8 mouse cellular contexts compared by ENCODE assay signal in genomic region chr11:49986277-49987036, GRCm38 (mm10). TPM values are rescaled to one million over a fixed set of nuclear protein-coding genes. Genes with fewer than 3 reads are reported as not detected.
A peak's percentile ranks its signal among the peaks of the same experiment; 100 is the strongest.
DNase-seq lines count a peak whose midpoint lies in the region; ATAC-seq lines count a peak whose summit lies in the region.

No protein-coding gene starts in this region.

- 16% methylated on average over 10 of the region's 10 CpGs for WGBS in forebrain, embryonic 14.5 days
- WGBS in hindbrain, embryonic 16.5 days, result 25% methylated on average over 10 of the region's 10 CpGs
- 24% methylated on average over 10 of the region's 10 CpGs for WGBS in midbrain, embryonic 10.5 days

- H3K27ac ChIP-seq in forebrain, embryonic 14.5 days (ENCODE audit: low read depth, low read length), result no peak overlapping the region
- no peak overlapping the region for H3K27ac ChIP-seq in hindbrain, embryonic 16.5 days (ENCODE audit: low read depth, low read length)
- H3K27ac ChIP-seq in midbrain, embryonic 10.5 days (replicated peaks), result no peak overlapping the region

- H3K4me1 ChIP-seq in forebrain, embryonic 14.5 days (ENCODE audit: control insufficient read depth, insufficient read depth, low read length), result no peaks in the 10 kb centered on the region
- no peaks in the 10 kb centered on the region for H3K4me1 ChIP-seq in hindbrain, embryonic 16.5 days (ENCODE audit: control insufficient read depth, insufficient read depth, low read depth, low read length)
- H3K4me1 ChIP-seq in midbrain, embryonic 10.5 days, result peaks cover 3% of the 10 kb centered on the region; the same call in 1 of the 2 replicates

- intact Hi-C loops in left cerebral cortex, postnatal 10 days (cut with DNase I), result loop anchor here (1.0 kb wide), 1 partner anchor 145 kb away; the partner anchor contains the start of gene Tbc1d9b

- ATAC-seq in forebrain, embryonic 14.5 days, result peak; percentile 79; the same call in 1 of the 2 replicates
- peak; percentile 72 for ATAC-seq in hindbrain, embryonic 16.5 days

- no peaks in the 10 kb centered on the region for H3K36me3 ChIP-seq in forebrain, embryonic 14.5 days (ENCODE audit: control insufficient read depth, insufficient read depth, low read length)
- H3K36me3 ChIP-seq in hindbrain, embryonic 16.5 days (ENCODE audit: control insufficient read depth, insufficient read depth, low read length), result no peaks in the 10 kb centered on the region
- no peaks in the 10 kb centered on the region for H3K36me3 ChIP-seq in midbrain, embryonic 10.5 days

- H3K9ac ChIP-seq in forebrain, embryonic 14.5 days (ENCODE audit: low read length), result no peak overlapping the region
- no peak overlapping the region for H3K9ac ChIP-seq in hindbrain, embryonic 16.5 days (ENCODE audit: low read depth, low read length)

- H3K27me3 ChIP-seq in forebrain, embryonic 14.5 days (replicated peaks; ENCODE audit: control insufficient read depth, insufficient read depth, low read length), result no peaks in the 10 kb centered on the region
- no peaks in the 10 kb centered on the region for H3K27me3 ChIP-seq in hindbrain, embryonic 16.5 days (replicated peaks; ENCODE audit: control insufficient read depth, insufficient read depth, low read length)
- no peaks in the 10 kb centered on the region for H3K27me3 ChIP-seq in midbrain, embryonic 10.5 days (ENCODE audit: low read depth, poor library complexity, severe bottlenecking)

- no peak overlapping the region for H3K4me3 ChIP-seq in forebrain, embryonic 14.5 days (ENCODE audit: low read depth, low read length)
- no peak overlapping the region for H3K4me3 ChIP-seq in hindbrain, embryonic 16.5 days (ENCODE audit: low read length)
- no peak overlapping the region for H3K4me3 ChIP-seq in midbrain, embryonic 10.5 days

- peak; percentile 32 for DNase-seq in gastrocnemius, adult 18-20 months (ENCODE audit: low spot score)
- DNase-seq in gastrocnemius, postnatal 25 days, result no peak
- DNase-seq in c-Kit-positive CD71-positive TER-119-negative erythroid progenitor cells, embryonic 14.5 days (ENCODE audit: low read depth), result peak; percentile 59
- DNase-seq in forebrain, embryonic 14.5 days (ENCODE audit: low spot score), result peak; percentile 74
- peak; percentile 26 to 81 for DNase-seq in left cerebral cortex, postnatal 10 days (ENCODE audit: extremely low spot score in 1 of 2, low spot score in 2 of 2)
- peak; percentile 49 for DNase-seq in midbrain, embryonic 10.5 days (ENCODE audit: low spot score)
- peak; percentile 25 to 67 for DNase-seq in spleen, adult 18-20 months

- H3K4me2 ChIP-seq in forebrain, embryonic 14.5 days (ENCODE audit: low read length), result no peak overlapping the region
- no peak overlapping the region for H3K4me2 ChIP-seq in hindbrain, embryonic 16.5 days (ENCODE audit: low read length)

- H3K9me3 ChIP-seq in forebrain, embryonic 14.5 days (replicated peaks; ENCODE audit: control insufficient read depth, low read length), result no peaks in the 10 kb centered on the region
- no peaks in the 10 kb centered on the region for H3K9me3 ChIP-seq in hindbrain, embryonic 16.5 days (ENCODE audit: control insufficient read depth, low read length)
- no peaks in the 10 kb centered on the region for H3K9me3 ChIP-seq in midbrain, embryonic 10.5 days (replicated peaks)

RNA-seq across cellular contexts. Expression of gene Rnf130, which starts 38.7 kb away (rescaled TPM):
- total RNA-seq in gastrocnemius, adult 18-20 months (2021), result 10 to 100 TPM; 47.8 to 53.2 TPM
- total RNA-seq in gastrocnemius, postnatal 25 days (2021), result 10 to 100 TPM; 34.8 to 43.4 TPM
- 55.9 and 72.6 TPM in 2 replicates for polyA plus RNA-seq in forebrain, embryonic 14.5 days (2014; fragmentation: Nextera tagmentation; extraction: Ambion mirVana)
- 32.6 and 46.6 TPM in 2 replicates for polyA plus RNA-seq in hindbrain, embryonic 16.5 days (2015; fragmentation: Nextera tagmentation; extraction: Ambion mirVana)
- 100 to 1,000 TPM in 1 of 2 experiments, 10 to 100 TPM in 1; 98.2 to 106 TPM for total RNA-seq in left cerebral cortex, postnatal 10 days (2021)
- 60.5 and 64.4 TPM in 2 replicates for polyA plus RNA-seq in midbrain, embryonic 10.5 days (2016; fragmentation: Nextera tagmentation; extraction: Ambion mirVana)
